Mouse (Mus musculus) thymus, adult 2 months (tissue): ENCODE measurements around the gene Ctsl.

Experiments used
- CTCF ChIP-seq: fragments of 200-500 bp; IDR thresholded peaks from 2 replicates; pipeline ENCODE4 v1.5.1; 2012; ENCODE audit warnings: mild to moderate bottlenecking, control low read depth, low read length, moderate library complexity, borderline replicate concordance; ENCODE audit not compliant: control insufficient read depth, poor library complexity, insufficient read depth; ENCODE audit errors: extremely low read depth
- POLR2A ChIP-seq: fragments of 200-500 bp; IDR thresholded peaks from 2 replicates; pipeline ENCODE4 v1.6.1; 2012; ENCODE audit warnings: mild to moderate bottlenecking, low read length, control low read depth, moderate library complexity; ENCODE audit not compliant: control insufficient read depth, poor library complexity, insufficient read depth; ENCODE audit errors: extremely low read depth

DNA sequence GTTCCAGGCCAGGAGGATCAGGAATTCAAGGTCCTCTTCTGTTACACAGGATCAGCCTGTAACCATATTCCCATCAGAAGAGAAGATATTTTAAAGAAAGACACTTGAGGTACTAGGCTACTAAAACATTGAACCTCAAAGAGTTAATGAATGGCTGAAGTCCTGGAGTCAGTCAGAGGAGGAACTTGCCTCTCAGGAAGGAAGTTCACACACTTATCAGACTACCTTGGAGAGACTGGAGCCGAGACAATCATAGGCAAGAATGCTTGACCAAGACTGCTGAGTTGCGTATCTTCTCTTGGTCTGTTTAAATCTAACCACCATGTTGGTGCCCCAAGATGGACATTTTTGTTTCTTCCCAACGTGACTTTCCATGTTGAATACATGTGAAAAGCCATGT, 29.2 kb upstream of the Ctsl start:
- TF ChIP-seq CTCF (no peak), POLR2A (no peak)
